Mouse (Mus musculus): ENCODE data around the gene Moxd2. TPM values are rescaled to one million over a fixed set of nuclear protein-coding genes. Genes with fewer than 3 reads are reported as not detected.

Gene Moxd2
- polyA plus RNA-seq (2012; ENCODE audit: insufficient read depth, insufficient read length, missing spikeins): not detected in 2 replicates

DNA sequence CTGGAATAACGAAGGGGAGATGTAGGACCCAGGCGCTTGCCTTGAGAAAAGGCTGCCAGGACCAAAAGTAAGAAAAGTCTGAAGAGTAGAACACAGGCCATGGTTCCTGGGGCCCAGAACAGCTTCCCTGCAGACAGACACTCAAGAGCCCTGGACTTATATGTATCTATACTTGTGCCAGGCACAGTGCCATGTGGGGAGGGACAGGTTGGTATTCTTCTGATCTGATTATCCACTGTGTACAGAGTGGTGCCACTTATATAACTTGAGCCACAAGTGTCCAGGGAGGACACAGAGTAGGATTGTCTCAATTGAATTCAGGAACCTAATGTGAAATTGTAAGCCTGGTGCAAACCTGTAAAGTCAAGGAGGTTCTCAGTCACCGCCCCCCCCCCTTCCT, at the start of gene Moxd2:
Gene Moxd2 (minus strand): TSS at position 101 of the 400 bp plus-strand sequence.
- H3K27ac ChIP-seq (ENCODE audit: insufficient read depth, low read depth, low read length): no peak within 1 kb of the TSS
- H3K4me1 ChIP-seq (ENCODE audit: control insufficient read depth, insufficient read depth, low read length): peaks cover 20% of the 10 kb centered on the region
- no peak for TF ChIP-seq CTCF (IDR thresholded peaks at IDR 0.05; ENCODE audit: low read depth, low read length)
- TF ChIP-seq POLR2A (IDR thresholded peaks at IDR 0.05; ENCODE audit: borderline replicate concordance, low read depth, low read length): no peak
- H3K4me3 ChIP-seq (ENCODE audit: insufficient read depth, low read length): no peak within 1 kb of the TSS

GRCm38 (mm10) chr6:40919954-40920353, 32.7 kb upstream of the Moxd2 start:
- TF ChIP-seq POLR2A (IDR thresholded peaks at IDR 0.05; ENCODE audit: borderline replicate concordance, low read depth, low read length) (no peak), CTCF (IDR thresholded peaks at IDR 0.05; ENCODE audit: low read depth, low read length) (no peak)
- H3K27ac ChIP-seq (ENCODE audit: insufficient read depth, low read depth, low read length): no peak overlapping the region
- H3K4me1 ChIP-seq (ENCODE audit: control insufficient read depth, insufficient read depth, low read length): no peaks in the 10 kb centered on the region
- no peak overlapping the region for H3K4me3 ChIP-seq (ENCODE audit: insufficient read depth, low read length)

GRCm38 (mm10) chr6:40900287-40900686, 13.0 kb upstream of the Moxd2 start, which contains the start of gene Prss58:
Prss58 (minus strand) TSS chr6:40900387.
- no peak for TF ChIP-seq CTCF (IDR thresholded peaks at IDR 0.05; ENCODE audit: low read depth, low read length)
- no peak for TF ChIP-seq POLR2A (IDR thresholded peaks at IDR 0.05; ENCODE audit: borderline replicate concordance, low read depth, low read length)

GRCm38 (mm10) chr6:40894716-40895115, 7.4 kb upstream of the Moxd2 start:
- peaks cover 20% of the 10 kb centered on the region for H3K4me1 ChIP-seq (ENCODE audit: control insufficient read depth, insufficient read depth, low read length)
- TF ChIP-seq POLR2A (IDR thresholded peaks at IDR 0.05; ENCODE audit: borderline replicate concordance, low read depth, low read length): no peak
- TF ChIP-seq CTCF (IDR thresholded peaks at IDR 0.05; ENCODE audit: low read depth, low read length): no peak
- H3K27ac ChIP-seq (ENCODE audit: insufficient read depth, low read depth, low read length): no peak overlapping the region
- no peak overlapping the region for H3K4me3 ChIP-seq (ENCODE audit: insufficient read depth, low read length)

More at GRCm38 (mm10) chr6:40900287-40900686, 13.0 kb upstream of the Moxd2 start, which contains the start of gene Prss58:
- no peak within 1 kb of the TSS for H3K27ac ChIP-seq (ENCODE audit: insufficient read depth, low read depth, low read length)
- no peak within 1 kb of the TSS for H3K4me3 ChIP-seq (ENCODE audit: insufficient read depth, low read length)
- H3K4me1 ChIP-seq (ENCODE audit: control insufficient read depth, insufficient read depth, low read length): no peaks in the 10 kb centered on the region

GRCm38 (mm10) chr6:40893577-40893976, 6.3 kb upstream of the Moxd2 start:
- Histone ChIP-seq H3K4me3 (ENCODE audit: insufficient read depth, low read length) (no peak overlapping the region), H3K4me1 (ENCODE audit: control insufficient read depth, insufficient read depth, low read length) (peaks cover 20% of the 10 kb centered on the region), H3K27ac (ENCODE audit: insufficient read depth, low read depth, low read length) (no peak overlapping the region)
- TF ChIP-seq POLR2A (IDR thresholded peaks at IDR 0.05; ENCODE audit: borderline replicate concordance, low read depth, low read length) (no peak), CTCF (IDR thresholded peaks at IDR 0.05; ENCODE audit: low read depth, low read length) (peak; percentile 53; the same call in 1 of the 2 replicates)

GRCm38 (mm10) chr6:40891754-40892153, 4.5 kb upstream of the Moxd2 start:
- TF ChIP-seq CTCF (IDR thresholded peaks at IDR 0.05; ENCODE audit: low read depth, low read length) (no peak), POLR2A (IDR thresholded peaks at IDR 0.05; ENCODE audit: borderline replicate concordance, low read depth, low read length) (no peak)
- H3K4me1 ChIP-seq (ENCODE audit: control insufficient read depth, insufficient read depth, low read length): peaks cover 20% of the 10 kb centered on the region

DNA sequence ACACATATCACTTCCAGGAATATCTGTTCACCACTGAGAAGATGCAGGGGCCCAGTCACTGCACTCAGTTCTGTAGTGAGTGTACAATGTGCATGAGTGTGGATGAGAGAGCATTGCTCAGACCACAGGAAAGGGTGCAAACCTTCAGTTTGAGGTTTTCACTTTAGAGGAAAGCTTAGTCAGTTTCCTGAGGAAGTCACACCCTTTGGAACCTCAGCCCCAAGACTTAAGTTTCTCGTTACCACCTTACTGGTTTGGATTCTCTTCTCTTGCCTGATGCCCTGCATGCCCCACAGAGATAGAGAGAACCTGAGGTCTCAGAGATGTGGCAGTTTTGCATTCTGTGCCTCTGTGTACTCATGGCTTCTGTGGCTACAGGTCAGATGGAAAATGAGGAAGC, 3.7 kb upstream of the Moxd2 start:
- Histone ChIP-seq H3K4me1 (ENCODE audit: control insufficient read depth, insufficient read depth, low read length) (peaks cover 20% of the 10 kb centered on the region), H3K4me3 (ENCODE audit: insufficient read depth, low read length) (no peak overlapping the region), H3K27ac (ENCODE audit: insufficient read depth, low read depth, low read length) (no peak overlapping the region)
- TF ChIP-seq CTCF (IDR thresholded peaks at IDR 0.05; ENCODE audit: low read depth, low read length): no peak
- TF ChIP-seq POLR2A (IDR thresholded peaks at IDR 0.05; ENCODE audit: borderline replicate concordance, low read depth, low read length): no peak

More at GRCm38 (mm10) chr6:40891754-40892153, 4.5 kb upstream of the Moxd2 start:
- Histone ChIP-seq H3K4me3 (ENCODE audit: insufficient read depth, low read length) (no peak overlapping the region), H3K27ac (ENCODE audit: insufficient read depth, low read depth, low read length) (no peak overlapping the region; the same call in 1 of the 2 replicates)

DNA sequence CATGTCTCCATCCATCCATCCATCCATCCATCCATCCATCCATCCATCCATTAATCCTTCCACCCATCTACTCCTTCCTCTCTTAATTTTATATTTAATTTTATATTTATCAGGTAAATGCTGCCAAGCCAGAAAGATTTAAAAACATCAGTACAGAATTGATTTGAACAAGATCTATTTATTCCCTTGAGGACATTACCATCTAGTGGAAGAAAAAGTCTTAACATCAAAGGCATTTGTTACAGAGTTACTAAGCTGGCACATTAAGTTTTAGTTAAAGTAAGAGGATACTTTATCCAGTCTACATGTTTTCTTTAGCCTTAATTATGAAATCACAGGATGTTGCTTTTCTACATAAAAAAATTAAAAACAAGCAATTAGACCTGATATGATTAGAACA, 42.0 kb downstream of the Moxd2 start:
- Histone ChIP-seq H3K4me3 (ENCODE audit: insufficient read depth, low read length) (no peak overlapping the region), H3K27ac (ENCODE audit: insufficient read depth, low read depth, low read length) (no peak overlapping the region), H3K4me1 (ENCODE audit: control insufficient read depth, insufficient read depth, low read length) (no peaks in the 10 kb centered on the region)
- TF ChIP-seq POLR2A (IDR thresholded peaks at IDR 0.05; ENCODE audit: borderline replicate concordance, low read depth, low read length) (no peak), CTCF (IDR thresholded peaks at IDR 0.05; ENCODE audit: low read depth, low read length) (no peak)

Other genes with a start within 250 kb of the Moxd2 start
- gene Prss58, start 12.9 kb upstream of the Moxd2 start, polyA plus RNA-seq (2012; ENCODE audit: insufficient read depth, insufficient read length, missing spikeins): not detected in 2 replicates
- gene 1700074P13Rik, start 53.1 kb upstream of the Moxd2 start, polyA plus RNA-seq (2012; ENCODE audit: insufficient read depth, insufficient read length, missing spikeins): not detected in 2 replicates
- gene Gm4744, start 64.4 kb upstream of the Moxd2 start, polyA plus RNA-seq (2012; ENCODE audit: insufficient read depth, insufficient read length, missing spikeins): not detected in 2 replicates
- not detected in 2 replicates for gene 1810009J06Rik, start 77.3 kb upstream of the Moxd2 start, polyA plus RNA-seq (2012; ENCODE audit: insufficient read depth, insufficient read length, missing spikeins)
- not detected in 2 replicates for gene Gm2663, start 112.0 kb upstream of the Moxd2 start, polyA plus RNA-seq (2012; ENCODE audit: insufficient read depth, insufficient read length, missing spikeins)
- gene 2210010C04Rik, start 148.0 kb upstream of the Moxd2 start, polyA plus RNA-seq (2012; ENCODE audit: insufficient read depth, insufficient read length, missing spikeins): not detected in 2 replicates

All from bone marrow macrophage, adult 2 months (primary cell).